Mouse (Mus musculus) cerebellum, adult (tissue): ENCODE data around the gene Hist1h4d.
"Not testable (repeated sequence)": the region's sequence is repeated elsewhere in the genome, so short reads cannot be mapped to it uniquely, and the experiment has no call there.

Experiments used
- ATAC-seq: cut with Nextera tagmentation; 2 replicates; pipeline ENCODE4 v1.9.2; 2017; ENCODE audit warnings: mild to moderate bottlenecking, moderate library complexity, mixed read lengths; ENCODE audit not compliant: insufficient number of reproducible peaks, low FRiP score, low TSS enrichment

Gene Hist1h4d

GRCm38 (mm10) chr13:23591206-23591605, 9.8 kb downstream of the Hist1h4d start:
- ATAC-seq: no peak

- not testable (repeated sequence) for ATAC-seq
These were observed 10.5 kb downstream of the Hist1h4d start for GRCm38 (mm10) chr13:23591886-23592285.

GRCm38 (mm10) chr13:23592614-23593013, 11.2 kb downstream of the Hist1h4d start:
- peak; percentile 45; the same call in 1 of the 2 replicates for ATAC-seq

GRCm38 (mm10) chr13:23593051-23593770, 11.8 kb downstream of the Hist1h4d start:
- ATAC-seq: no peak

GRCm38 (mm10) chr13:23595185-23595584, 13.8 kb downstream of the Hist1h4d start:
- ATAC-seq: no peak

GRCm38 (mm10) chr13:23595622-23596372, 14.4 kb downstream of the Hist1h4d start:
- ATAC-seq: no peak

GRCm38 (mm10) chr13:23597957-23598356, 16.6 kb downstream of the Hist1h4d start:
- peak; percentile 74; the same call in 1 of the 2 replicates for ATAC-seq

- ATAC-seq: no peak
These were observed 21.8 kb downstream of the Hist1h4d start for GRCm38 (mm10) chr13:23603182-23603699.

GRCm38 (mm10) chr13:23604452-23604851, 23.1 kb downstream of the Hist1h4d start:
- ATAC-seq: no peak

- no peak for ATAC-seq
These were observed 23.7 kb downstream of the Hist1h4d start for GRCm38 (mm10) chr13:23605052-23605451.

GRCm38 (mm10) chr13:23609209-23609608, 27.8 kb downstream of the Hist1h4d start:
- no peak for ATAC-seq

GRCm38 (mm10) chr13:23609844-23610243, 28.4 kb downstream of the Hist1h4d start:
- ATAC-seq: no peak

GRCm38 (mm10) chr13:23610393-23610792, 29.0 kb downstream of the Hist1h4d start:
- ATAC-seq: no peak

GRCm38 (mm10) chr13:23611638-23612037, 30.2 kb downstream of the Hist1h4d start:
- no peak for ATAC-seq

- no peak for ATAC-seq
These were observed 38.8 kb downstream of the Hist1h4d start for GRCm38 (mm10) chr13:23620056-23620732.

GRCm38 (mm10) chr13:23620733-23621531, 39.5 kb downstream of the Hist1h4d start, which contains the start of gene Hist1h2be:
Gene Hist1h2be, minus strand, starts transcription at chr13:23621124.
- peak; percentile 93 for ATAC-seq

GRCm38 (mm10) chr13:23621532-23622174, 40.3 kb downstream of the Hist1h4d start:
- peak; percentile 81 for ATAC-seq

- ATAC-seq: peak; percentile 88
These were observed 40.8 kb downstream of the Hist1h4d start, which contains the start of gene Hist1h1e for GRCm38 (mm10) chr13:23622175-23622671. Gene Hist1h1e, minus strand, starts transcription at chr13:23622558.

GRCm38 (mm10) chr13:23622861-23623450, 41.6 kb downstream of the Hist1h4d start:
- ATAC-seq: no peak
